Mouse (Mus musculus) cerebellum, postnatal 14 days (tissue): ENCODE results near the gene Olfr53.
"Not testable (repeated sequence)": the region's sequence is repeated elsewhere in the genome, so short reads cannot be mapped to it uniquely, and the experiment has no call there.

Experiments
- DNase-seq, 2 experiments: peaks; one replicate each; pipeline ENCODE4 v3.0.0; 2021; ENCODE audit warnings: mixed read lengths in 2 of 2

The Olfr53 gene

DNA sequence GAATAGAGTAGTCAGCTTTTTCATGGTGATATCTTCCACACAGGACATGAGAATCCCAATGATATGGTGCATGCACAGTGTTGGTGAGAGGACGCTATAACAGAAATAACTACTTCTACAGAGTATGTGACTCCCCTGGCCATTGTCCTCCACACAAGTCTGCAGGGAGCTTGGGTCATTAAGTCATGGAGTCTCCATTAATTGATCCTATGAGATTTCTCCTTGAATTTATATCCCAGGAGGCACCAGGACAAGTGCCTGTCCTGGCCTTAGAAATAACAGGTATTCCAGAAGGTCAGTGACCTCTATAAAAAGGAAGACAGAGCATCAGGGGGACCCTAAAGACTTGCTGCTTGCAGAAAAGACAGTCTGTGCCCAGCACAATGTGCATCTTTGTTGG is at the start of gene Olfr53:
Gene Olfr53, plus strand, starts transcription at position 301 of the 400 bp plus-strand sequence.
- DNase-seq, result no peak

DNA sequence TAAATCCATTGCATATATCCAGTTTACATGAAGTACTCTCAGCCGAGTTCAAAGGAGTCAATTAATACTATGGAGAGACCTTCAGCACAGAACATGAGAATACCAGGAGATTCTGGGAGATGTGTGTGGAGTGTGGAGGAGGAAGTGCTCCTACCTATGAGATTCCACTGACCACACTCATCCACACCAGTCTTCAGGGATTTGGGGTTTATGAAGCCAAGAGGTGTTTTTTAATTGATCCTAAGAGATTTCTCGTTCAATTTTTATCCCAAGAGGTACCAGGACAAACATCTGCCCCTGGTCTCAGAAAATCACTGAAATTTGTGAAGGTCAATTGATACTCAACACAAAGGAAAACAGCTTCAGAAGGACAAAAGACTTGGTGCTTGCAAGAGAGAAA is 45.3 kb upstream of the Olfr53 start, which contains the start of gene Olfr46:
Gene Olfr46, plus strand, starts transcription at position 301 of the 400 bp plus-strand sequence.
- DNase-seq, result not testable (repeated sequence)

DNA sequence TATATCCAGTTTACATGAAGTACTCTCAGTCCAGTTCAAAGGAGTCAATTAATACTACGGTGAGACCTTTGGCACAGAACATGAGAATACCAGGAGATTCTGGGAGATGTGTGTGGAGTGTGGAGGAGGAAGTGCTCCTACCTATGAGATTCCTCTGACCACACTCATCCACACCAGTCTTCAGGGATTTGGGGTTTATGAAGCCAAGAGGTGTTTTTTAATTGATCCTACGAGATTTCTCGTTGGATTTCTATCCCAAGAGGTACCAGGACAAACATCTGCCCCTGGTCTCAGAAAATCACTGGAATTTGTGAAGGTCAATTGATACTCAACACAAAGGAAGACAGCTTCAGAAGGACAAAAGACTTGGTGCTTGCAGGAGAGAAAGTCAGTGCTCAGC is 17.6 kb upstream of the Olfr53 start, which contains the start of gene Olfr61:
Gene Olfr61, plus strand, starts transcription at position 301 of the 400 bp plus-strand sequence.
- DNase-seq, result not testable (repeated sequence)

DNA sequence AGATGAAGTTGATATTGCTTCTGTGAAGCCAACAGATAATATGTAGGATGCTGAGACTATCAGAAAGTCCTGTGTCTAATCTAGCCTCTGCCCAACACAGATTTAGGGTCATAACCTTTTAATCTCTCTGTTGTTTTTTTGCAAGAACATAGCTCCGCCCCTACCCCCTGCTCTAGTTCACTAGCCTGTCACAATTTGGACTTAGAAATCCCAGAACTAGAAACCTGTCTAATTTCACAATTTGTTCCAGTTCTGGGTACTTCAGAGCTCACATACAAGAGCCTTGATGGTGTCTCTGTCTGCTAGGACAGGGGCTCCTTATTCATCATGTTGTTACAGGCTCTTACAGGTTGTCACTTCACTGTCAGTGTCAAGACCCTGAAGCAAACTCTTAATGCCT is 15.7 kb upstream of the Olfr53 start:
- DNase-seq, result no peak

DNA sequence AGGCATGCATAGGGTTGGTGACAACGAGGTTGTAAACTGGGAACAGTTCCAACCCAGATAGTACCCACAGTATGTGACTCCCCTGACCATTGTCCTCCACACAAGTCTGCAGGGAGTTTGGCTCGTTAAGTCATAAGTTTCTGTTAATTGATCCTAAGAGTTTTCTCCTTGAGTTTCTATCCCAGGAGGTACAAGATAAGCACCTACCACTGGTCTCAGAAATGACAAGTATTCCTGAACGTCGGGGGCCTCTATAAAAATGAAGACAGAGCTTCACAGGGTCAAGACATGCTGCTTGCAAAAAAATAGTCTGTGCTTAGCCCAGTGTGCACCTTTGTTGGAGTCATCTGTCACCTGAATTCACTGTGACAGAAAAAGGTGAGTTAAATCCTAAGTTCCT is 13.4 kb downstream of the Olfr53 start, which contains the start of gene Olfr539:
Gene Olfr539, plus strand, starts transcription at position 301 of the 400 bp plus-strand sequence.
- DNase-seq, result no peak

DNA sequence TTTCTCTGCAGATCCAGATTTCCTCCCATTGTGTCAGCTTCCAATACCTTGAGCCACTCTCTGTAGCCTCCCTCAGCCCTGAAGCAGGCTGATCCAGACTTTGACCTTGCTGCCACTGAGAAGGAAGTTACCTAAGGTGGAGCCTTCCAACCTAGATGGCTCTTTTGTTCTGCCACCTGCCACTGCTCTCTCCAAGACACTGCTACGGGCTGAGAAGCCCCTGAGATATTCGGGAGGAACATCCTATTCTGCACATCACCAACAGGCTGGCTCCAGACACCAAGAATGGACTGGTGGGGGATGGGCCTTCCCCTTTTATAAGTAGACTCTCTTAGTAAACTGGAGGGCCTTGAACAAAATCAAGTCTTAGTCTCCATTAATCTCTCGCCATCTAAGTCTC is 24.4 kb downstream of the Olfr53 start:
- DNase-seq, result not testable (repeated sequence)

DNA sequence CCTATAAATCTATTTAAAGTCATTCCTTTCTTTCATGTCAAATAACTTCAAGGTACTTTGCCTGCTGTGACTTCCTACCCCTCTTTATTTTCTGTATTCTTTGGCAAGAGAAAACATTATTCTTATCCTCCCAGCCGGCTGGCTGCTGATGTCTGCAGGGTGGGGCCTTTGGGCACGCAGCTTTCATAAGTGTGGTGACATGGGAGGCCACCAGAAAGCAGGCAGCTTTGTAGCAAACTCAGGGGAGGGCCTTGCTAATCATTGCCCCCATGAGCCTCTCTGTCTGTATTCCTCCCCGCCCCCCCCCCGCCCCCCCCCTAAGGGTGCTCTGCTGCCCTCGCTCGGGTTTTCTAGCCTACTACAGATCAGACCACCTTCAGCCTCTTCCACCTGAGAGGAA is 29.6 kb downstream of the Olfr53 start:
- no peak for DNase-seq

DNA sequence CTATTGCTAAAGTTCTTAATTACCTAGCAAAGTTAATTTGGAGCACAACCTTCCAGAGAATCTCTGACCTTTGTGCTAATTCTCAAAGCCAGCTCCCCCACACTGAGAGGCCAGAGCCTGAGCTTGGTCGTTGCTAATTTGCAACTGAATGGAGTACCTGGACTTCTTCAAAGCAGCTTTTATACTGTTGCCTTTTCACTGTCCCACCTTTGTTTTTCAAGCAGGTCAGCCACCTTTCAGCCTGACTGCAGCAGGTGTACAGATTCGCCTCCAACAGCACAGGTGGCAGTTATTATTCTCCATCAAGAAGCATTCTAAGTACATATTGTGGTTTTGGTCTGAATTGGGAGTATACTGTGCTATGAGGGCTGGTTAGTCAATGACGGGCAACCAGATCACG is 33.3 kb downstream of the Olfr53 start:
- DNase-seq, result not testable (repeated sequence)

DNA sequence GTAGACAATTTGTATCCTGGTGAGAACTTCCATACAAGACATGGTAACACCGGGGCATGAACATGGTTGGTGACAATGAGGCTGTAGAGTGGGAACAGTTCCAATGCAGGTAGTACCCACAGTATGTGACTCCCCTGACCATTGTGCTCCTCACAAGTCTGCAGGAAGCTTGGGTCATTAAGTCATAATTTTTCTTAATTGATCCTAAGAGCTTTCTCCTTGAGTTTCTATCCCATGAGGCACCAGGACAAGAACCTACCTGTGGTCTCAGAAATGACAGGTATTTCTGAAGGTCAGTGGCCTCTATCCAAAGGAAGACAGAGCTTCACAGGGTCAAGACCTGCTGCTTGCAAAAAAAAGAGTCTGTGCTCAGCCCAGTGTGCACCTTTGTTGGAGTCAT is 35.4 kb downstream of the Olfr53 start, which contains the start of gene Olfr45:
Gene Olfr45, plus strand, starts transcription at position 301 of the 400 bp plus-strand sequence.
- DNase-seq, result no peak

DNA sequence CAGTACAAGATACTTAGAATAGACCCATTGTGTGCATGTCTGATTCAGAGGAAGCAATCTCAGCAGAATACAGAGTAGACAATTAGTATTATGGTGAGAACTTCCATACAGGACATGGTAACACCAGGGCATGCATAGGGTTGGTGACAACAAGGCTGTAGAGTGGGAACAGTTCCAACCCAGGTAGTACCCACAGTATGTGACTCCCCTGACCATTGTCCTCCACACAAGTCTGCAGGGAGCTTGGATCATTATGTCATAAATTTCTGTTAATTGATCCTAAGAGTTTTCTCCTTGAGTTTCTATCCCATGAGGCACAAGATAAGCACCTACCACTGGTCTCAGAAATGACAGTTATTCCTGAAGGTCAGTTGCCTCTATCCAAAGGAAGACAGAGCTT is 50.7 kb downstream of the Olfr53 start, which contains the start of gene Olfr541:
Gene Olfr541, plus strand, starts transcription at position 301 of the 400 bp plus-strand sequence.
- no peak for DNase-seq
